Mouse (Mus musculus): ENCODE measurements around the gene Olfr1318.

The Olfr1318 gene

DNA sequence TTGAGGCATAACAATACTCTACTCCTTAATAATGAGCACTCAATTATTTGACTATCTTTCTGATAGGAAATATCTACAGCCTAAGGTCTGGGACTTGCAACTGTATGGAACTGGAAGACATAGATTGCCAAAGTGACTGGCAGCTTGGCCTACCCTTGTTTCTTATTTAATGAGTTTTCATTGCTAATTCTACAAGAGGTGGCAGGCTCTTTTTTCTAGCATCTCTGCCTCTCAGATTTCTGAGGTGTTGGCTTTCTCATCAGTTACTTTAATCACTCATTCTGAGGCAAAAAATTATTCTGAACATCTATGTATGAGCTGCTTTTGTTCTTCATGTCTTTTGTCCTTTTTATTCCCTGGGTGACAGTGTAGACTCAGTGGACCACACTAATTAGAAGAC lies at the start of gene Olfr1318:
Gene Olfr1318, plus strand, starts transcription at position 301 of the 400 bp plus-strand sequence.
- no peak for DNase-seq

GRCm38 (mm10) chr2:112115340-112115739 lies 38.7 kb upstream of the Olfr1318 start, which contains the start of gene Olfr1315-ps1:
Gene Olfr1315-ps1 (minus strand): TSS chr2:112115440.
- no peak for DNase-seq

DNA sequence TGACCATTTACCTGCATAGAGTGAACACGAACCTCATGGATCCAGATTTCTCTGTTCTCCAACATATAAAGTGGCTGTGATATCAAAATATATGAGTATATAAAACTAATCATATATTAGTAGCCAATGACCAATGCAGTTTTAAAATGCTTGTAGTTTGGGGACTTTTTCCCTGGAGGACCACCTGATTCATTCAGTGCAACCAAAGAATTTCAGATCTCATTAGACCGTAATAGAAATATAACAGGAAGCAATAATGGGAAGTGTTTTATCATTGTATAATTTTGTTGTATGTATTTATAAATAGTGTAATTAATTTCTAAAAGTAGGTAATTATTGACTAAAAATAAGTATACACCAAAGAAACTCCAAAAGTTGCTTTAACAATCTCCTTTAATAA lies 19.1 kb upstream of the Olfr1318 start, which contains the start of gene Olfr1316:
Gene Olfr1316, minus strand, starts transcription at position 101 of the 400 bp plus-strand sequence.
- DNase-seq, result no peak

DNA sequence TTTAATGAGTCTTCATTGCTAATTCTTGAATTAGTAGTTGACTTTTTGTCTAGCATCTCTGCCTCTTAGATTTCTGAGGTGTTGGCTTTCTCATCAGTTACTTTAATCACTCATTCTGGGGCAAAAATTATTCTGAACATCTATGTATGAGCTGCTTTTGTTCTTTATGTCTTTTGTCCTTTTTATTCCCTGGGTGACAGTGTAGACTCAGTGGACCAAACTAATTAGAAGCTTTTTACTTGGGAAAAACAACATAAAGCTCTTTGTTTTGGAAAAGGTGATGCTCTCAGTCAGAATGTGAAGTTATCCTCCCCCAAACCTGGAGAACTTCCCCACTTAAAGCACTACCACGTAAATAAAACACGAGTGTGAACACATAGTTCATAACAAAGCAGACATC lies 14.0 kb upstream of the Olfr1318 start, which contains the start of gene Olfr1317:
Gene Olfr1317, plus strand, starts transcription at position 301 of the 400 bp plus-strand sequence.
- DNase-seq, result no peak

- peak; percentile 60 for DNase-seq
Measured at GRCm38 (mm10) chr2:112196859-112197258, 42.9 kb downstream of the Olfr1318 start.

DNA sequence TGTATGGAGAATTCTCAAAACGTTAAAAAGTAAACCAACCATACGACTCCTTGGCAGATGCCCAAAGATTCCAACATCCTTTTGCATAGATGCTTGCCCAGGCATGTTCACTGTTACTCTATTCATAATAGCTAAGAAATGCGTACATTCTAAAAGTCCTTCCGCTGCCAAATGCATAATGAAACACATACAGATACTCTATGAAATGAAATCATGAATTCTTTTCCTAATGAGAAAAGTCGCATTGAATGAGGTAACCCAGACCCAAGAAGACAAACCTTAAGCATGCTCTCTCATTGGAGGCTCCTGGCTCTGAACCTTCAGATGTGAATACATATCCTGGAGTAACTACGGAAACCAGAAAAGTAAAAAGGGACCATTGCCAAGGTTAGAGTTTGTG lies 49.1 kb downstream of the Olfr1318 start:
- DNase-seq, result no peak

Data from cerebellum, adult 9-10 months (tissue).